Mouse (Mus musculus) hematopoietic stem cell, adult 5-6 weeks (primary cell): ENCODE data around the gene Parp14. TPM values are rescaled to one million over a fixed set of nuclear protein-coding genes. Genes with fewer than 3 reads are reported as not detected.

Source experiments
- ATAC-seq, 2 experiments: fragments of 125-278 bp in 1 of 2; replicated peaks in 1 of 2; 2 replicates each; pipeline ENCODE4 v1.8.0; 2016 to 2017; ENCODE audit warnings: inconsistent platforms in 2 of 2, mild to moderate bottlenecking in 2 of 2, moderate number of reproducible peaks in 2 of 2, low read depth in 1 of 2, moderate TSS enrichment in 1 of 2; ENCODE audit not compliant: low FRiP score in 2 of 2, poor library complexity in 2 of 2, severe bottlenecking in 2 of 2, insufficient read depth in 1 of 2, low TSS enrichment in 1 of 2
- total RNA-seq: library from RNA; stranded (forward); fragments of 172-1452, 232-1000 nt; gene quantifications from 2 replicates; pipeline ENCODE4 v1.2.3, GENCODE M21; 2017

Gene Parp14
- total RNA-seq, 1 experiment from 2014 or later, result 36.6 TPM

GRCm38 (mm10) chr16:35807663-35807992 lies 63.7 kb downstream of the Parp14 start:
- ATAC-seq, result no peak

GRCm38 (mm10) chr16:35806973-35807662 lies 64.2 kb downstream of the Parp14 start:
- ATAC-seq, result no peak

DNA sequence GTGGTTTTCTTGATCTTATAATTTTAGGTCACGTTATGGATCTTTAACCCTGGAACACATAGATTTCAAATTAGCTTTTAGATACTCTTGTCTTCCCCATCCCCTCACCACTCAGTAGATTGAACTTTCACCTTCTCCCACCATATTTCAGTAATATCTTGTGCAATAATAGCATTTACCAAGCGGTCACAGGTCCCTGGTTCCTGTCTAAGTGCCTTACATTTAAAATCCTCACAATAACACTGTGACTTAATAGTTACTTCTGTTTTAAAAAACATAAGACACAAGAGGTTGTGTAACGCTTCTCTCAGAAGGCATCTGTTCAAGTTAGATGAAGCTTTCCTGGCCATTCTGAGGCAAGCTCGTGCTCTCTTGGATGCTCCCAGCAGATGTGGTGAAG lies 67.6 kb downstream of the Parp14 start:
- ATAC-seq, result no peak

DNA sequence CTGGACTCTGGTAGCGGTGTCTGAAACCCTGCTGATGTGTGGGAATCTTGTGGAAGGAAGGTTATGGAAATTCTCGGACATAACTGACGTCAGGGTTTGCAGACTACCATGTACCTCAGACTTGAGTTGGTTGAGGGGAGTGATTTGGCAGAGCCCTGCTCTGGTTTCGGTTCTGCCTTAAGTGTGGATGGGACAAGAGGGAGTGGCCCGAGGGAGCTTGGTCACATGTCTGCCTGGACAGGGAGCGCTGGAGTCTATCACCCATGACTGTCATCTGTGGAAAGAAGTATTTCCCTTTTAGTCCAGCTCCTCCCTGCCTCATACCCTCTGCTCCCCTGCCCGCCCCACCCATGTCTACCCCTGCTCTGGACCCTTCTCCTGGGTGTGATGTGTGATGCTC lies 69.2 kb downstream of the Parp14 start:
- no peak for ATAC-seq

DNA sequence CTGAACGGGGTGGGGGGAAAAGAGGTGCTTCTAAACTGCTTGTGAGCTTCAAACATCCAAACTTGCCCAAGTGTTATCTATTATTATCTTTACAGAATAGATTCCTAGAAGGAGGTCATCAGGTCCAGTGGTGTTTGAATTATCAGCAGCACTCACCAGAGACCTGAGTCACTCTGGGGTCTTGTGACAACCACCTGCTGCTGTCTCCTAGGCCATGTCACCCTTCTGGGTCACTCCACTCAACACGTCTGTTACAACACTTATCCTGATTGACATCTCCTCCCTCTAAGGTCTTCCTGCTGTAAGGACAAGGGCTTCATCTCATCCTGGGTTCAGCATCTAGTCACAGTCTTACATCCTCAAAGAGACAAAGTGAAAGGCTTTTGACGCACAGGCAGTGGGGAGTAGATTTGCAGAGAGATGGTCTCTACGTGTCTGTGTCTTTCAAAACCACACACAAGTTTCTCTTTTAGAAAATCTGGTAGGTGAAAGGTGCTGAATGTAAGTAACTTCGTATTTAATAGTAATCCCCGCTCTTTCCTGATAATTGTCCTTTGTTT lies 79.3 kb downstream of the Parp14 start:
- ATAC-seq, result no peak

- no peak for ATAC-seq
These were observed 83.0 kb downstream of the Parp14 start for GRCm38 (mm10) chr16:35788330-35788729.

- ATAC-seq, result no peak
These were observed 83.7 kb downstream of the Parp14 start for GRCm38 (mm10) chr16:35787568-35788189.

- ATAC-seq, result no peak
These were observed 84.2 kb downstream of the Parp14 start for GRCm38 (mm10) chr16:35787163-35787562.

GRCm38 (mm10) chr16:35784134-35784725 lies 87.1 kb downstream of the Parp14 start:
- ATAC-seq, result peak; percentile 76 to 83

- ATAC-seq, result no peak
These were observed 88.2 kb downstream of the Parp14 start for GRCm38 (mm10) chr16:35783207-35783573.

Other genes with a start within 250 kb of the Parp14 start
- 7.9 and 10.0 TPM in 2 replicates for gene Dirc2, start 102.2 kb downstream of the Parp14 start, total RNA-seq
- gene Hspbap1, start 101.2 kb downstream of the Parp14 start, total RNA-seq, result 2.4 TPM in 2 replicates
- 65.9 and 69.0 TPM in 2 replicates for gene Parp9, start 66.9 kb upstream of the Parp14 start, total RNA-seq
- gene Dtx3l, start 67.6 kb upstream of the Parp14 start, total RNA-seq, result 63.4 and 70.0 TPM in 2 replicates
- gene Kpna1, start 107.2 kb upstream of the Parp14 start, total RNA-seq, result 43.1 and 60.8 TPM in 2 replicates
- 12.8 and 15.5 TPM in 2 replicates for gene Wdr5b, start 169.6 kb upstream of the Parp14 start, total RNA-seq
- gene Fam162a, start 200.1 kb upstream of the Parp14 start, total RNA-seq, result 90.0 and 102 TPM in 2 replicates
- 59.4 and 73.5 TPM in 2 replicates for gene Ccdc58, start 200.1 kb upstream of the Parp14 start, total RNA-seq